Mouse (Mus musculus): ENCODE data around the gene Gm525. TPM values are rescaled to one million over a fixed set of nuclear protein-coding genes. Genes with fewer than 3 reads are reported as not detected.

Gene Gm525
- polyA plus RNA-seq, 1 experiment from 2014 or later = not detected

GRCm38 (mm10) chr11:89065297-89065696, 8.3 kb upstream of the Gm525 start:
- H3K27me3 ChIP-seq (replicated peaks) = peaks cover 4% of the 10 kb centered on the region; the same call in 1 of the 2 replicates
- ATAC-seq = no peak
- no peaks in the 10 kb centered on the region for H3K9me3 ChIP-seq (replicated peaks)
- peaks cover 27% of the 10 kb centered on the region for H3K4me1 ChIP-seq
- H3K9ac ChIP-seq = no peak overlapping the region
- WGBS (ENCODE audit: insufficient replicate concordance) = 86% methylated on average over 3 of the region's 3 CpGs
- no peak overlapping the region for H3K4me3 ChIP-seq
- no peak overlapping the region for H3K27ac ChIP-seq
- no peak overlapping the region for H3K4me2 ChIP-seq
- H3K36me3 ChIP-seq = no peaks in the 10 kb centered on the region

GRCm38 (mm10) chr11:89066126-89066525, 7.5 kb upstream of the Gm525 start:
- Histone ChIP-seq H3K9me3 (replicated peaks) (no peaks in the 10 kb centered on the region), H3K36me3 (no peaks in the 10 kb centered on the region), H3K27ac (no peak overlapping the region), H3K4me2 (no peak overlapping the region), H3K4me1 (peaks cover 18% of the 10 kb centered on the region), H3K27me3 (replicated peaks) (peaks cover 4% of the 10 kb centered on the region; the same call in 1 of the 2 replicates), H3K9ac (no peak overlapping the region), H3K4me3 (no peak overlapping the region)
- 75% methylated on average over 6 of the region's 6 CpGs for WGBS (ENCODE audit: insufficient replicate concordance)
- ATAC-seq = no peak

- no peaks in the 10 kb centered on the region for H3K36me3 ChIP-seq
- no peak within 1 kb of the TSS for H3K4me2 ChIP-seq
- no peak within 1 kb of the TSS for H3K27ac ChIP-seq
- peaks cover 4% of the 10 kb centered on the region; the same call in 1 of the 2 replicates for H3K27me3 ChIP-seq (replicated peaks)
- no peak for ATAC-seq
- WGBS (ENCODE audit: insufficient replicate concordance) = 88% methylated on average over 1 of the region's 1 CpGs
- no peak within 1 kb of the TSS for H3K4me3 ChIP-seq
- H3K4me1 ChIP-seq = peaks cover 15% of the 10 kb centered on the region
- no peak within 1 kb of the TSS for H3K9ac ChIP-seq
- no peaks in the 10 kb centered on the region for H3K9me3 ChIP-seq (replicated peaks)
Measured at GRCm38 (mm10) chr11:89066750-89067149, 6.9 kb upstream of the Gm525 start, which contains the start of gene Dgke. Dgke (minus strand) TSS chr11:89066850.

GRCm38 (mm10) chr11:89067301-89067822, 6.3 kb upstream of the Gm525 start:
- Histone ChIP-seq H3K9me3 (replicated peaks) (no peaks in the 10 kb centered on the region), H3K27me3 (replicated peaks) (peaks cover 4% of the 10 kb centered on the region; the same call in 1 of the 2 replicates), H3K4me2 (no peak overlapping the region), H3K9ac (no peak overlapping the region), H3K36me3 (no peaks in the 10 kb centered on the region), H3K4me1 (peaks cover 15% of the 10 kb centered on the region), H3K4me3 (no peak overlapping the region), H3K27ac (no peak overlapping the region)
- no peak for ATAC-seq
- WGBS (ENCODE audit: insufficient replicate concordance) = 54% methylated on average over 6 of the region's 6 CpGs

- Histone ChIP-seq H3K27me3 (replicated peaks) (peaks cover 4% of the 10 kb centered on the region; the same call in 1 of the 2 replicates), H3K9ac (no peak overlapping the region), H3K9me3 (replicated peaks) (no peaks in the 10 kb centered on the region), H3K27ac (no peak overlapping the region), H3K36me3 (no peaks in the 10 kb centered on the region), H3K4me1 (peaks cover 15% of the 10 kb centered on the region), H3K4me3 (no peak overlapping the region), H3K4me2 (no peak overlapping the region)
- ATAC-seq = no peak
- WGBS (ENCODE audit: insufficient replicate concordance) = 67% methylated on average over 11 of the region's 11 CpGs
Measured at GRCm38 (mm10) chr11:89067871-89068490, 5.7 kb upstream of the Gm525 start.

- no peak for ATAC-seq
- Histone ChIP-seq H3K4me3 (no peak overlapping the region), H3K36me3 (no peaks in the 10 kb centered on the region), H3K4me2 (no peak overlapping the region), H3K9ac (no peak overlapping the region), H3K27me3 (replicated peaks) (peaks cover 4% of the 10 kb centered on the region; the same call in 1 of the 2 replicates), H3K27ac (no peak overlapping the region), H3K9me3 (replicated peaks) (no peaks in the 10 kb centered on the region), H3K4me1 (peaks cover 12% of the 10 kb centered on the region)
- 82% methylated on average over 14 of the region's 14 CpGs for WGBS (ENCODE audit: insufficient replicate concordance)
Measured at GRCm38 (mm10) chr11:89068649-89069048, 5.0 kb upstream of the Gm525 start.

GRCm38 (mm10) chr11:89069303-89069702, 4.3 kb upstream of the Gm525 start:
- H3K9ac ChIP-seq = no peak overlapping the region
- peaks cover 6% of the 10 kb centered on the region for H3K4me1 ChIP-seq
- H3K36me3 ChIP-seq = no peaks in the 10 kb centered on the region
- 9% methylated on average over 6 of the region's 6 CpGs for WGBS (ENCODE audit: insufficient replicate concordance)
- ATAC-seq = no peak
- no peak overlapping the region for H3K27ac ChIP-seq
- no peaks in the 10 kb centered on the region for H3K9me3 ChIP-seq (replicated peaks)
- H3K4me3 ChIP-seq = no peak overlapping the region
- H3K4me2 ChIP-seq = no peak overlapping the region
- H3K27me3 ChIP-seq (replicated peaks) = peaks cover 4% of the 10 kb centered on the region; the same call in 1 of the 2 replicates

GRCm38 (mm10) chr11:89071522-89071921, 2.1 kb upstream of the Gm525 start:
- H3K27ac ChIP-seq = no peak overlapping the region
- no peaks in the 10 kb centered on the region for H3K9me3 ChIP-seq (replicated peaks)
- no peaks in the 10 kb centered on the region for H3K36me3 ChIP-seq
- 57% methylated on average over 5 of the region's 5 CpGs for WGBS (ENCODE audit: insufficient replicate concordance)
- no peak overlapping the region for H3K4me3 ChIP-seq
- no peak for ATAC-seq
- H3K4me2 ChIP-seq = no peak overlapping the region
- H3K4me1 ChIP-seq = no peaks in the 10 kb centered on the region
- no peak overlapping the region for H3K9ac ChIP-seq
- H3K27me3 ChIP-seq (replicated peaks) = peaks cover 5% of the 10 kb centered on the region; the same call in 1 of the 2 replicates

- no peak overlapping the region for H3K27ac ChIP-seq
Measured at GRCm38 (mm10) chr11:89074783-89075413, 1.3 kb downstream of the Gm525 start.

GRCm38 (mm10) chr11:89076370-89076821, 2.8 kb downstream of the Gm525 start:
- H3K27ac ChIP-seq = no peak overlapping the region
- WGBS (ENCODE audit: insufficient replicate concordance) = 56% methylated on average over 4 of the region's 4 CpGs
- H3K9ac ChIP-seq = no peak overlapping the region
- no peak overlapping the region for H3K4me3 ChIP-seq
- no peak overlapping the region for H3K4me2 ChIP-seq
- H3K9me3 ChIP-seq (replicated peaks) = no peaks in the 10 kb centered on the region
- H3K36me3 ChIP-seq = no peaks in the 10 kb centered on the region
- H3K27me3 ChIP-seq (replicated peaks) = 0 out of 2 replicates have a peak, but pooled peaks cover 5% of the 10 kb centered on the region
- ATAC-seq = no peak
- peaks cover 10% of the 10 kb centered on the region for H3K4me1 ChIP-seq

More at GRCm38 (mm10) chr11:89074783-89075413, 1.3 kb downstream of the Gm525 start:
- WGBS (ENCODE audit: insufficient replicate concordance) = 69% methylated on average over 19 of the region's 19 CpGs
- no peak for ATAC-seq
- H3K9me3 ChIP-seq (replicated peaks) = no peaks in the 10 kb centered on the region
- H3K4me1 ChIP-seq = peaks cover 10% of the 10 kb centered on the region
- H3K4me2 ChIP-seq = no peak overlapping the region
- no peak overlapping the region for H3K9ac ChIP-seq
- H3K36me3 ChIP-seq = no peaks in the 10 kb centered on the region
- H3K4me3 ChIP-seq = no peak overlapping the region
- 0 out of 2 replicates have a peak, but pooled peaks cover 5% of the 10 kb centered on the region for H3K27me3 ChIP-seq (replicated peaks)

GRCm38 (mm10) chr11:89077601-89078000, 4.0 kb downstream of the Gm525 start:
- WGBS (ENCODE audit: insufficient replicate concordance) = 69% methylated on average over 8 of the region's 8 CpGs
- peaks cover 10% of the 10 kb centered on the region for H3K4me1 ChIP-seq
- no peak overlapping the region for H3K4me2 ChIP-seq
- H3K27ac ChIP-seq = no peak overlapping the region
- H3K9ac ChIP-seq = no peak overlapping the region
- no peak overlapping the region for H3K4me3 ChIP-seq
- no peaks in the 10 kb centered on the region for H3K9me3 ChIP-seq (replicated peaks)
- ATAC-seq = no peak
- no peaks in the 10 kb centered on the region for H3K36me3 ChIP-seq
- H3K27me3 ChIP-seq (replicated peaks) = 0 out of 2 replicates have a peak, but pooled peaks cover 5% of the 10 kb centered on the region

GRCm38 (mm10) chr11:89078305-89078704, 4.7 kb downstream of the Gm525 start:
- peaks cover 10% of the 10 kb centered on the region for H3K4me1 ChIP-seq
- 0 out of 2 replicates have a peak, but pooled peaks cover 5% of the 10 kb centered on the region for H3K27me3 ChIP-seq (replicated peaks)
- H3K36me3 ChIP-seq = no peaks in the 10 kb centered on the region
- no peaks in the 10 kb centered on the region for H3K9me3 ChIP-seq (replicated peaks)
- H3K9ac ChIP-seq = no peak overlapping the region
- H3K4me2 ChIP-seq = no peak overlapping the region
- no peak overlapping the region for H3K27ac ChIP-seq
- 80% methylated on average over 3 of the region's 3 CpGs for WGBS (ENCODE audit: insufficient replicate concordance)
- no peak for ATAC-seq
- H3K4me3 ChIP-seq = no peak overlapping the region

Measured in liver, embryonic 12.5 days (tissue).